ENCODE assay signal across 37 mouse cellular contexts in genomic region chr15:60968549-60968861, GRCm38 (mm10). TPM values are rescaled to one million over a fixed set of nuclear protein-coding genes. Genes with fewer than 3 reads are reported as not detected.
A peak's percentile ranks its signal among the peaks of the same experiment; 100 is the strongest.
DNase-seq lines count a peak whose midpoint lies in the region; ATAC-seq and TF ChIP-seq lines count a peak whose summit lies in the region.
"Had no signal": no experiment of that assay in that cellular context is flagged by ENCODE, and none has a peak within 500 bp of the region (broad histone marks: within the 10 kb centered on the region; RNA-seq: fewer than 3 reads in every experiment).

No protein-coding gene starts in this region.

- peak; percentile 0 for DNase-seq in kidney, adult 2 months
- no peak for DNase-seq in hindbrain, embryonic 14.5 days (ENCODE audit: low spot score)
- no peak for DNase-seq in neural tube, embryonic 11.5 days (ENCODE audit: low spot score)
- DNase-seq in thymus, adult 18-20 months: no peak
- no peak for DNase-seq in adipocyte (ENCODE audit: low spot score)
- DNase-seq in gastrocnemius, postnatal 25 days: no peak
- DNase-seq: adrenal gland, adult 2 months; B cell, adult 2 months; cerebellum, adult 18-20 months; heart, postnatal 4 days; kidney, postnatal 36 days; lung, adult 18-20 months; lung, postnatal 14 days had no signal

- no peaks in the 10 kb centered on the region for H3K4me1 ChIP-seq in kidney, adult 2 months (ENCODE audit: control insufficient read depth, insufficient read depth, low read length)
- H3K4me1 ChIP-seq in kidney, embryonic 16.5 days (ENCODE audit: insufficient read depth, low read length): peaks cover 5% of the 10 kb centered on the region; the same call in 1 of the 2 replicates
- H3K4me1 ChIP-seq in forebrain, embryonic 15.5 days: peaks cover 11% of the 10 kb centered on the region
- H3K4me1 ChIP-seq in hindbrain, embryonic 14.5 days (replicated peaks; ENCODE audit: control insufficient read depth, insufficient read depth, low read length): 0 out of 2 replicates have a peak, but pooled peaks cover 3% of the 10 kb centered on the region
- peaks cover 11% of the 10 kb centered on the region; the same call in 1 of the 2 replicates for H3K4me1 ChIP-seq in neural tube, embryonic 11.5 days (ENCODE audit: control insufficient read depth, insufficient read depth, low read length)
- H3K4me1 ChIP-seq: embryonic facial prominence, embryonic 13.5 days; heart, embryonic 10.5 days; liver, embryonic 12.5 days had no signal

- H3K27me3 ChIP-seq in kidney, adult 2 months (replicated peaks; ENCODE audit: control insufficient read depth, insufficient read depth, low read length): no peaks in the 10 kb centered on the region
- 0 out of 2 replicates have a peak, but pooled peaks cover 2% of the 10 kb centered on the region for H3K27me3 ChIP-seq in kidney, embryonic 16.5 days (ENCODE audit: insufficient read depth, low read length)
- H3K27me3 ChIP-seq in forebrain, embryonic 15.5 days: no peaks in the 10 kb centered on the region
- no peaks in the 10 kb centered on the region for H3K27me3 ChIP-seq in hindbrain, embryonic 14.5 days (ENCODE audit: control insufficient read depth, insufficient read depth, low read length)
- no peaks in the 10 kb centered on the region for H3K27me3 ChIP-seq in neural tube, embryonic 11.5 days (ENCODE audit: control insufficient read depth, insufficient read depth, low read length)
- H3K27me3 ChIP-seq: CH12.LX; embryonic facial prominence, embryonic 13.5 days; limb, embryonic 13.5 days; liver, embryonic 12.5 days; Patski had no signal

- H3K4me2 ChIP-seq in kidney, embryonic 16.5 days (replicated peaks; ENCODE audit: low read depth, low read length): no peak overlapping the region
- H3K4me2 ChIP-seq in forebrain, embryonic 15.5 days (replicated peaks): no peak overlapping the region
- H3K4me2 ChIP-seq in hindbrain, embryonic 14.5 days (replicated peaks): no peak overlapping the region
- H3K4me2 ChIP-seq in neural tube, embryonic 11.5 days (ENCODE audit: low read depth): no peak overlapping the region
- H3K4me2 ChIP-seq: embryonic facial prominence, embryonic 13.5 days; limb, embryonic 13.5 days; liver, embryonic 12.5 days had no signal

- H3K27ac ChIP-seq in kidney, adult 2 months (ENCODE audit: insufficient read depth, low read depth, low read length): no peak overlapping the region
- H3K27ac ChIP-seq in kidney, embryonic 16.5 days (ENCODE audit: low read length): no peak overlapping the region
- H3K27ac ChIP-seq in forebrain, embryonic 15.5 days (replicated peaks): peak overlapping the region; percentile 51; the same call in 1 of the 2 replicates
- H3K27ac ChIP-seq in hindbrain, embryonic 14.5 days: peak overlapping the region; percentile 35; the same call in 1 of the 2 replicates
- peak overlapping the region; percentile 75 for H3K27ac ChIP-seq in neural tube, embryonic 11.5 days (ENCODE audit: low read depth, low read length)
- H3K27ac ChIP-seq: embryonic facial prominence, embryonic 13.5 days; heart, embryonic 10.5 days; limb, embryonic 13.5 days; liver, embryonic 12.5 days had no signal

- no peak for TF ChIP-seq POLR2A in kidney, adult 2 months (IDR thresholded peaks at IDR 0.05; ENCODE audit: low read depth, low read length)

- no peaks in the 10 kb centered on the region for H3K36me3 ChIP-seq in kidney, adult 2 months (ENCODE audit: control insufficient read depth, insufficient read depth, low read length)
- H3K36me3 ChIP-seq in kidney, embryonic 16.5 days (ENCODE audit: insufficient read depth, low read length): no peaks in the 10 kb centered on the region
- no peaks in the 10 kb centered on the region for H3K36me3 ChIP-seq in forebrain, embryonic 15.5 days
- no peaks in the 10 kb centered on the region for H3K36me3 ChIP-seq in hindbrain, embryonic 14.5 days (replicated peaks; ENCODE audit: control insufficient read depth, insufficient read depth)
- no peaks in the 10 kb centered on the region for H3K36me3 ChIP-seq in neural tube, embryonic 11.5 days (ENCODE audit: control insufficient read depth, insufficient read depth, low read length)
- H3K36me3 ChIP-seq: embryonic facial prominence, embryonic 13.5 days; G1E; heart, embryonic 10.5 days; limb, embryonic 13.5 days; liver, embryonic 12.5 days had no signal

- no peak for ATAC-seq in kidney, embryonic 16.5 days (ENCODE audit: low FRiP score, low TSS enrichment)
- ATAC-seq in forebrain, embryonic 15.5 days (replicated peaks): no peak; the same call in 1 of the 2 replicates
- peak; percentile 37; the same call in 1 of the 2 replicates for ATAC-seq in hindbrain, embryonic 14.5 days (ENCODE audit: low FRiP score)
- ATAC-seq in neural tube, embryonic 11.5 days (ENCODE audit: insufficient read depth, low FRiP score, low TSS enrichment): no peak; the same call in 1 of the 2 replicates
- ATAC-seq: liver, embryonic 12.5 days; Patski had no signal

- WGBS in kidney, adult 2 months: 58% methylated on average over 1 of the region's 1 CpGs
- WGBS in kidney, embryonic 16.5 days: 50% methylated on average over 1 of the region's 1 CpGs
- WGBS in forebrain, embryonic 15.5 days: 0% methylated on average over 1 of the region's 1 CpGs
- 13% methylated on average over 1 of the region's 1 CpGs for WGBS in hindbrain, embryonic 14.5 days
- 32% methylated on average over 1 of the region's 1 CpGs for WGBS in neural tube, embryonic 11.5 days

- TF ChIP-seq CTCF in kidney, adult 2 months (conservative IDR thresholded peaks at IDR 0.05; ENCODE audit: insufficient read depth, insufficient read length, low read depth, low read length): no peak

- no peak overlapping the region for H3K9ac ChIP-seq in kidney, embryonic 16.5 days (replicated peaks; ENCODE audit: low read length)
- H3K9ac ChIP-seq in forebrain, embryonic 15.5 days (replicated peaks): no peak overlapping the region
- H3K9ac ChIP-seq in hindbrain, embryonic 14.5 days: no peak overlapping the region
- no peak overlapping the region for H3K9ac ChIP-seq in neural tube, embryonic 11.5 days (ENCODE audit: low read length)
- H3K9ac ChIP-seq: embryonic facial prominence, embryonic 13.5 days; limb, embryonic 13.5 days; liver, embryonic 12.5 days had no signal

- no peak overlapping the region for H3K4me3 ChIP-seq in kidney, adult 2 months (ENCODE audit: insufficient read depth, low read depth, low read length)
- H3K4me3 ChIP-seq in kidney, embryonic 16.5 days (ENCODE audit: low read length): no peak overlapping the region
- H3K4me3 ChIP-seq in forebrain, embryonic 15.5 days: no peak overlapping the region
- H3K4me3 ChIP-seq in hindbrain, embryonic 14.5 days (replicated peaks; ENCODE audit: low read length): no peak overlapping the region
- H3K4me3 ChIP-seq in neural tube, embryonic 11.5 days (ENCODE audit: low read depth, low read length): no peak overlapping the region
- H3K4me3 ChIP-seq: embryonic facial prominence, embryonic 13.5 days; erythroblast, embryonic 14.5 days; heart, embryonic 10.5 days; limb, embryonic 13.5 days; liver, embryonic 12.5 days had no signal

- no peaks in the 10 kb centered on the region for H3K9me3 ChIP-seq in kidney, embryonic 16.5 days (ENCODE audit: low read length)
- H3K9me3 ChIP-seq in forebrain, embryonic 15.5 days: no peaks in the 10 kb centered on the region
- H3K9me3 ChIP-seq in hindbrain, embryonic 14.5 days (ENCODE audit: control insufficient read depth, low read length): no peaks in the 10 kb centered on the region
- no peaks in the 10 kb centered on the region for H3K9me3 ChIP-seq in neural tube, embryonic 11.5 days (ENCODE audit: control insufficient read depth, low read length)
- H3K9me3 ChIP-seq: embryonic facial prominence, embryonic 13.5 days; G1E; heart, embryonic 10.5 days; limb, embryonic 13.5 days; liver, embryonic 12.5 days had no signal

RNA-seq across cellular contexts. Expression of gene A1bg, which starts 45.7 kb away (rescaled TPM):
- polyA plus RNA-seq in kidney, adult 2 months (2012; rRNA removed): not detected in 2 replicates
- polyA plus RNA-seq in kidney, embryonic 16.5 days (2015; fragmentation: Nextera tagmentation; extraction: Ambion mirVana): not detected in 2 replicates
- polyA plus RNA-seq in forebrain, embryonic 15.5 days (2015; fragmentation: Nextera tagmentation; extraction: Ambion mirVana): not detected in 2 replicates
- not detected in 2 replicates for polyA plus RNA-seq in hindbrain, embryonic 14.5 days (2014; fragmentation: Nextera tagmentation; extraction: Ambion mirVana)
- not detected in 2 replicates for polyA plus RNA-seq in neural tube, embryonic 11.5 days (2014; fragmentation: Nextera tagmentation; extraction: Ambion mirVana)
- total RNA-seq in gastrocnemius, postnatal 25 days (2021): not detected
- total RNA-seq: CH12.LX; G1E; gastrocnemius, adult 8-10 months; granulocyte monocyte progenitor cell, adult 5-6 weeks; heart, postnatal 4 days; layer of hippocampus, adult 8-10 months; left cerebral cortex, adult 18-20 months; left cerebral cortex, postnatal 25 days; megakaryocyte progenitor cell, adult 5-6 weeks; monocyte, adult 5-6 weeks; neutrophil, adult 5-6 weeks had no signal
- polyA plus RNA-seq: embryonic facial prominence, embryonic 13.5 days; erythroblast, embryonic 14.5 days; frontal cortex, adult 2 months; G1E; heart, embryonic 10.5 days; heart, embryonic 16.5 days; intestine, embryonic 14.5 days; kidney, embryonic 14.5 days; limb, embryonic 13.5 days; liver, embryonic 12.5 days; Patski; stomach, embryonic 16.5 days; urinary bladder, adult 2 months had no signal

Comparison
In these comparisons a context has a peak if more than half of its experiments do, and no peak if none do; other contexts are left out.
1. H3K27ac ChIP-seq: peak in forebrain, embryonic 15.5 days (single experiment), hindbrain, embryonic 14.5 days (single experiment) and neural tube, embryonic 11.5 days (single experiment); none in kidney, adult 2 months (single experiment) and kidney, embryonic 16.5 days (single experiment).